Mouse (Mus musculus): ENCODE data around the gene Pou2f2.

Pou2f2 gene

DNA sequence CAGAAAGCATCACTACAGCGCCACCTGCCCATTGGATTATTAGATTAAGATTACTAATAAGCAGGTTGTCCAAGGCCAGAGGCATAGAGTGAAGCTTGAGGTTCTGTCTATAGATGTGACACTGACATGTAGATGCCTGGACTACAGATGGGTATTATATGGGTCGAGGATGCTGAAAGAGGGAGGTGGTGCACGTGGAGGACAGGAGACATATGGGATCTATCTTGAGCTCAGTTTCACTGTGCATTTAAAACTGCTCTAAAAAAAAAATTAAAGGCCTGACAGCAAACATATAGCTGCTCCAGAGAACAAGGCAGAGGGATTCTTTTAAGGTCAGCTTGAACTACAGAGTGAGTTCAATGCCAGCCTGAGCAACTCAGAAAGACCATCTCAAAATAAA is 81.4 kb downstream of the Pou2f2 start:
- no peak for DNase-seq (ENCODE audit: low spot score in 2 of 2)

DNA sequence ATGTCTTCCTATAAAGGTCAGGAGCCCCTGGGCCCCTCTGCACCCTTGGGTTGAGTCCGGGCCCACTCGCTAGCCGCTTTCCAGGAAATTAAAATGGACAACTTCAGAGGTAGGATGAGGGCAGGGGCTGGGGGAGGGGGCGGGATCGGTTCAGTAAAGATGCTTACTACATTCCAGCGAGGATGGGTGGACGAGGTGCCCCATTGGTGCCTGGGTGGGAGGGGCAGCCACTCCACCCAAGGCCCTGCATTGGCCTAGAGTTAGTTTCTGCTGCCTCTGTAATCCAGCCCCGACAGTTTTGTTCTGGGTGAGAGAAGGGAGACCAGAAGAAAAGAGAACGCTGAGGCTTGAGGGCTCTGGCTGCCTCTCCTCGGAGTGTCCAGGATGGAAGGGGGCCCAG is 89.7 kb downstream of the Pou2f2 start:
- DNase-seq (ENCODE audit: low spot score in 2 of 2), result no peak

DNA sequence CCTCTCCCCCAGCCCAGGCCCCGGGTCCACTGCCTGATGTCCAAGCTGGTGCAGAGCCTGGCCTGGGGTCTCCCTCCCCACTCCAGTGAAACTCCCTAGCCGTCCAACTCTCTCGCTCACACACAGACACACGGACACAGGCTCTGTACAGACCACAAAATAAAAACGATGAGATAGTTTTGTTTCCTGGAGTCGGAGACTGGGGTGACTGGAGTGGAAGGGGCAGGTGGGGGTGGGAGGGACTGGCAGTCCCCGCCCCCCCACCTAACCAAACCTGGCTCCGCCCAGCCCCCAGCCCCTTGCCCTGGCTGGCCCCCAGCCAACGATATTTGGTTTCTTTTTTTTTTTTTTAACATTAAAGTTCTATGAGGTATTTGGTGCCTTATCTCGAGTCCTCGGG is 90.6 kb downstream of the Pou2f2 start:
- no peak for DNase-seq (ENCODE audit: low spot score in 2 of 2)

GRCm38 (mm10) chr7:25088531-25088930 is 91.0 kb downstream of the Pou2f2 start:
- DNase-seq (ENCODE audit: low spot score in 2 of 2), result no peak

DNA sequence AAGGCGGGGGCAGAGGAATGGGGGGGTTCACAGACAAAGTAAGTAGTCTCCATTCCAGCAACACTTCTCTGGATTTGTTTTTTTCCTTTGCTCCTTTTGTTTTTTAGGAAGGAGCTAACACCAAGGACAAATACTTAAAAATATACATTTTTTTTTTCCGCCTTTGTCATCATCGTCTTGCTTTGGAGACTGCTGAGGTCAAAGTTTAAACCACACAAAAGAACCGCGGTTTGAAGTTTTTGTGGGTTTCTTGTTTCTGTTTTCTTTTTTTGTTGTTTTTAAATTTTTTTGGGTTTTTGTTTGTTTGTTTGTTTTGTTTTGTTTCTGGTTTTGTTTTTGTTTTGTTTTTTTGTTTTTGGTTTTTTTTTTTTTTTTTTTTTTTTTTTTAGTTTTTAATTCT is 91.6 kb downstream of the Pou2f2 start:
- DNase-seq (ENCODE audit: low spot score in 2 of 2), result no peak

- DNase-seq (ENCODE audit: low spot score in 2 of 2), result no peak
Observed at GRCm38 (mm10) chr7:25087256-25087912, 92.1 kb downstream of the Pou2f2 start.

- DNase-seq (ENCODE audit: low spot score in 2 of 2), result no peak
Observed at GRCm38 (mm10) chr7:25086656-25087055, 92.9 kb downstream of the Pou2f2 start.

DNA sequence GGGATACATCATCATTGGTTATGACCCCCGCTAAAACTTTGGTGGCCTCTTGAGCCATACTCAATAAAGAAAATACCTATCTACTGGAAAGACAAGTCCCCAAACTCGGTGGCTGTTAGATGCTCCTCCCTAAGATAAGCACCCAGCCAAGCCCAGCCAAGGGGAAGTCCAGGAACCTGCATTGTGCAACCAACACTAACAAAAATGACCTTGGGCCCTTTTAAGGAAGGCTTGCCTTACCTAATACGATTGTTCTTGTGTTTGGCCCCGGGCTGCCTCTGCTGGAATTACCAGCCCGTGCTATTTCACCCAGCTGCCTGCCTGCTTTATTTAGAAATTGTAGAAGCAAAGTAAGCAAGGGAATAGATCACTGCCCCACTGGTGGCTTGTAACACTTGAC is 94.9 kb downstream of the Pou2f2 start:
- no peak for DNase-seq (ENCODE audit: low spot score in 2 of 2)

- peak; percentile 54 to 66 for DNase-seq (ENCODE audit: low spot score in 2 of 2)
Observed at GRCm38 (mm10) chr7:25082510-25082909, 97.0 kb downstream of the Pou2f2 start.

DNA sequence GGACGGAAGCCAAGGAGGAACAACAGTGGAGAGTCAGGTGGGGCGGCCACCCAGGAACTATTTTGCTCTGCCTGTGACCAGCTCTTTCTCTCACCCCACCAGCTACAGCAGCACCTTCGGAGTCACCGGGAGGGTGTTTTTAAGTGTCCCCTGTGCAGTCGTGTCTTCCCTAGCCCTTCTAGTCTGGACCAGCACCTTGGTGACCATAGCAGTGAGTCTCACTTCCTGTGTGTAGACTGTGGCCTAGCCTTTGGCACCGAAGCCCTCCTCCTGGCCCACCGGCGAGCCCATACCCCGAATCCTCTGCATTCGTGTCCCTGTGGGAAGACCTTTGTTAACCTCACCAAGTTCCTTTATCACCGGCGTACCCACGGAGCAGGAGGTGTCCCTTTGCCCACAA is 99.1 kb downstream of the Pou2f2 start:
- no peak for DNase-seq (ENCODE audit: low spot score in 2 of 2)

GRCm38 (mm10) chr7:25079496-25080026 is 100.0 kb downstream of the Pou2f2 start:
- DNase-seq (ENCODE audit: low spot score in 2 of 2), result no peak

DNA sequence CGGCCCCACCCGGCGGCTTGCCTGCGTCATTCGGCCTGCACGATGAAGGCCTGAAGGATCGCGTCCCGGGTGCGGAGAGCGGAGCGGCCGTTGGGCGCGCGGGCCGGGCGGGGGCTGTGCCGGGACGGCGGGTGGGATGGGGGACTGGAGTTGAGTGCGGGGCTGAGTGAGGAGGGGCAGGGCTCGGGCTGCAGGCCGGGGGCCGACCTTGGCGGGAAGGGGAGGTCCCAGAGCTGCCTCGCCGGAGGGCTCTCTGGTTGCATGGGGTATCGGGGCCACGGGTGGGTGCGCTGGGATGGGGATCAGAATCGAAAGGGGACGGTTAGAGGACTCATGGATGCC is 102.1 kb downstream of the Pou2f2 start:
- no peak for DNase-seq (ENCODE audit: low spot score in 2 of 2)

DNA sequence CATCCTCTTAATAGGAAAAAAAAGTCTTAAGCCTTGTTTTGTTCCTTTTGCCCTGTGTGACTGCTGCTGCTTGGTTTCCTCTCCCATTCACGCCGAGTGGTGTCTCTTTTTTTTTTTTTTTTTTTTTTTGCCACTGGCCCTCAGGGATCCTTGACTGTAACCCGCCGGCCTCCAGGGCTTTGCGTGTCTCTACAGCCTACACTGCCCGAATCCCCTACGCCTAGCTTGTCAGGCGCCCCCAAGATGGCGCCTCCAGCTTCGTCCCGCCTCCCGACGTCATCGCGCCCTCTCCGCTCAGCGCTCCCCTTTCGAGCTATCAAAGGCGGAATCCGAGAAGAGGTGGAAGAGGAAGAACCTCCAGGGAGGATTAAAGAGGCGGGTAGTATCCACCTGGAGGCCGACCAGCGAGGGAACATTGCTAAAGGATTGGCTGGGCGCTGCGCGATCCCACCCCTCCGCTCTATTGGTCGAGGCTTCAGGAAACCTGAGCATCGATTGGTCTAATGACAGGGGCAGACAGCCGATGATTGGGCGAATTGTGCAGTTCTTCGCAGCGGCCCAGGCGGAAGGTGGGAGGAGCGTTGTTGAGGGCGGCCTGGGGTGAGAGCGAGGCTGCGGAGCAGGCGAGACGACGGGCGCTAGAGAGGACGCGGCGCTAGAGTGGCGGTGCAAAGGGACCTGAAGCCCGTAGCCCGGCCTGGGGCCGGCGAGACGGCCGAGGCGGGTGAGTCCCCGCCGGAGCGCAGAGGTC is 102.7 kb downstream of the Pou2f2 start:
- DNase-seq (ENCODE audit: low spot score in 2 of 2), result peak; percentile 99

- no peak for DNase-seq (ENCODE audit: low spot score in 2 of 2)
Observed at GRCm38 (mm10) chr7:25076296-25076662, 103.2 kb downstream of the Pou2f2 start.

DNA sequence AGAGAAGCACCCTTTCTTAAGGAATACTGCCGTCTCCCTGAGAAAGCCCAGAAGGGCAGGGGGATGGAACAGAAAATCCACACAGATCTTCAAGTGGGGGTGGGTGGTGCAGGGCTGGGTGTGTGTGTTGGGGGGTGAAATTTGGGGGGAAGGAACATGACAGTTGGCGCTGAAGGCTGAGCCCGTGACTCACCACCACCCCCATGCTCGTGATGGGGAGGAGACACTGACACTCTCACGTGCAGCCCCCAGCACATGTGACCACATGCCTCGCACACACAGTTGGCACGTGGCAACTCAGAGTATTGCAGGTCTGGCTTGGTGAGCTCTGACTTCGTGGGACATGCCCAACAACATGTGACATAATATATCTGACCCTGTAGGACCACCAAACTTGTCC is 105.6 kb downstream of the Pou2f2 start:
- DNase-seq (ENCODE audit: low spot score in 2 of 2), result no peak

DNA sequence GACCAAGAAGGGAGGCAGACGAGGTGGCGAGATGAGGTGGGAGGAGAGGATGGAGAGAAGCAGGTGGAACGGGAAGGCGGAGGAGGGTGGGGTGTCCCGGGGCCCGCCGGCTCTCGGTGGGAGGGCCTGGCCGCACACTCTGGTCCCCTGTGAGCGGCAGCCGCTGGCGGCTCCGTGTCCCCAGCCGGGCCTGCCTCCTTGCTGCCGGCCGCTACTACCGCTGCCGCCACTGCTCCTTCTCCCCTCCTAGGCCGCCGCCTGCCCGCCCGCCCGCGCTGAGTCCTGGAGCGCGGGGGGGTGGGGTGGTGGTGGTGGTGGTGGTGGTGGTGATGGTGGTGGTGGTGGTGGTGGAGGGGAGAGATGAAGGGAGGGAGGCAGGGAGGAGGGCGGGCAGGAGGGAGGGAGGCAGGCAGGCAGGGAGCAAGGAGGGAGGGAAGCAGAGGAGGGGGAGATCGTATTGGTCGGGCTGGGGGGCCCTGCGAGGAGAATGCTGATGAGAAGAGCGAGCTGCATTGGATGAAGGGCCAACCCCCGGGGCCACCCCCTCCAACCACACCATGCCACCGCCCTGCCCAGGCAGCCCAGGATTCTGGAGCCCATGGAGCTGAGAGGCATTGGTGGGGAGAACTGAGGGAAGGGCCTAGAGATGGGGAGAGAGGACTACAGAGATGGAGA is 106.7 kb downstream of the Pou2f2 start:
- no peak for DNase-seq (ENCODE audit: low spot score in 2 of 2)

- DNase-seq (ENCODE audit: low spot score in 2 of 2), result no peak
Observed at GRCm38 (mm10) chr7:25071979-25072715, 107.4 kb downstream of the Pou2f2 start, which contains the start of the genes Grik5 and Zfp574. TSS of gene Grik5 (minus strand) at chr7:25072346. TSS of gene Zfp574 (plus strand) at chr7:25072567.

GRCm38 (mm10) chr7:25068724-25069123 is 110.8 kb downstream of the Pou2f2 start:
- no peak for DNase-seq (ENCODE audit: low spot score in 2 of 2)

DNA sequence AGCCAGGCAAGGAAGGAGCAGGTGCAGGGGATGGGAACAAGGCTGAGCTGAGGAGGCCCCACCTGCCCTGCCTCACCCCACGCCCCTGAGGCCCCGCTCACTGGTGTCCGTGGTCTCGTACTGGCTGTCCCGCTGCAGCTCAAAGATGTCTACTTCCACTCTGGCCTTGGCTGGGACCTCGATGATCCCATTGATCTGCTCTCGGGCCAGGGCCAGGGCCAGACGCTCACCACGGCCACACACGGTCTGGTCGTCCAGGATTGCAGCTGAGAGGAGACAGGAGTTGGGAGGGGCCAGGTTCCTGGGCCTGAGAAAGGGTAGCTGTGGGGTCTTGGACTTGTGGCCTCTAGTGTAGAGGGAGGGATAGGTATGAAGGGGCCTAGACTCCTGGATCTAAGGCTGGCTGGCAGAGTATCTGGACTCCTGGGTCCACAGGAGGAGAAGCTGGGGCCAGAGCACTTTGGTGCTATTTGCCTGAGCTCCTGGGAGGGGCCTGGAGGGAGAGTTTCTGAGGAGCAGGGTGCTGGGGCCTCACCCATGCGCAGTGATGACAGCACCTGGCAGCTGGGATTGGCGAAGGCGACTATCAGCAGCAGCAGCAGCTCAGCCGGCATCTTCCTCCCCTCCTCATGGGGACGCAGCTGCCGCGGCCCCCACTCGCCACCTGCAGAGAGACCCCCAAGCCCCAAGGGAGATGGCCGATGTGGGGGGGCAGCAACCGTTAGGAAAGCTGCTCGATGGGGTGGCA is 111.4 kb downstream of the Pou2f2 start:
- no peak for DNase-seq (ENCODE audit: low spot score in 2 of 2)

DNA sequence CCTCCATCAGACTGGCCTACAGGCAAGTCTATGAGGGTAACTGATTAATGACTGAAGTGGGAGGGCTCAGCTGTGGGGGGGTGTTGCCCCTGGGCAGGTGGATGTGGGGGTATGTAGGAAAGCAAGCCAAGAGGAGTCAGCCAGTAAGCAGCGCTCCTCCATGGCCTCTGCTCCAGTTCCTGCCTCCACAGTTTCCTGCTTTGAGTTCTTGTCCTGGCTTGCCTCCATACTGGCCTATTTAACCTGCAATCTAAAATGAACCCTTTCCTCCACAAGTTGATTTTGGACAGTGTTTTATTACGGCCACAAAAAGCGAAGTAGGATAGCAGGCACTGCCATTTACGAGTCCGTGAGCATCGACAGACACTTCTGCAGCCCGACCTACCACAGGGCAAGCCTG is 112.2 kb downstream of the Pou2f2 start:
- DNase-seq (ENCODE audit: low spot score in 2 of 2), result no peak

DNA sequence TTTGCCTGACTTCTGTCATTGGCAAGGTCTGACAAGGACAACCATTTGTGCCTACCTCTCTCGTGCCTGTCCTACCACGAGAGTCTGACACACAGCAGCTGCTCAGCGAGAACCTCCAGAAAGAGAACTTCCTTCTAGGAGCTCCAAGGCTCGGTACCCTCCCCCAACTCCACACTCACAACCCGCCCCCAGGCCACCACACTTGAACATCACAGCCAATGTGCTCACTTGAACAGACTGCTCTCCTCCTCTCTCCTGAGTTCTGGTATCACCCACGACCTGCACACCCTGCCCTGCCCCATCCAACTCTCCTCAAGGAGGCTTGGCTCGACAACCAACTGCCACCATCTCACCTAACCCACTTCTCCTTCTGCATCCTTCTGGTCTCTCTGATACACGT is 115.6 kb downstream of the Pou2f2 start:
- DNase-seq (ENCODE audit: low spot score in 2 of 2), result no peak
